Mouse (Mus musculus): ENCODE measurements around the gene Xpr1.

- TF ChIP-seq POLR2A (IDR thresholded peaks at IDR 0.05; ENCODE audit: low read depth, low read length) (no peak), CTCF (IDR thresholded peaks at IDR 0.05; ENCODE audit: extremely low read depth, insufficient read length, insufficient replicate concordance, low read depth, low read length) (no peak)
These were observed 184.4 kb downstream of the Xpr1 start for GRCm38 (mm10) chr1:155232786-155233185.

All from small intestine, adult 2 months (tissue).